Mouse (Mus musculus): ENCODE results near the gene Gm28230. TPM values are rescaled to one million over a fixed set of nuclear protein-coding genes. Genes with fewer than 3 reads are reported as not detected.
A peak's percentile ranks its signal among the peaks of the same experiment; 100 is the strongest.

Gene Gm28230
- polyA plus RNA-seq, 1 experiment from 2014 or later: 1.5 TPM

GRCm38 (mm10) chr2:74686301-74686987 lies 40.1 kb upstream of the Gm28230 start:
- no peak overlapping the region for H3K27ac ChIP-seq
- 6% methylated on average over 17 of the region's 17 CpGs for WGBS
- H3K4me3 ChIP-seq: no peak overlapping the region
- no peak overlapping the region for H3K9ac ChIP-seq
- H3K27me3 ChIP-seq: peaks cover 94% of the 10 kb centered on the region
- ATAC-seq (ENCODE audit: low FRiP score): no peak
- peaks cover 15% of the 10 kb centered on the region for H3K4me1 ChIP-seq (replicated peaks)
- no peaks in the 10 kb centered on the region for H3K36me3 ChIP-seq
- no peak overlapping the region for H3K4me2 ChIP-seq
- no peaks in the 10 kb centered on the region for H3K9me3 ChIP-seq

GRCm38 (mm10) chr2:74686988-74687697 lies 39.4 kb upstream of the Gm28230 start:
- no peak overlapping the region for H3K4me3 ChIP-seq
- no peak for ATAC-seq (ENCODE audit: low FRiP score)
- peaks cover 13% of the 10 kb centered on the region for H3K4me1 ChIP-seq (replicated peaks)
- H3K27ac ChIP-seq: no peak overlapping the region
- no peak overlapping the region for H3K9ac ChIP-seq
- H3K27me3 ChIP-seq: peaks cover 94% of the 10 kb centered on the region
- WGBS: 1% methylated on average over 27 of the region's 27 CpGs
- no peaks in the 10 kb centered on the region for H3K36me3 ChIP-seq
- no peak overlapping the region for H3K4me2 ChIP-seq
- no peaks in the 10 kb centered on the region for H3K9me3 ChIP-seq

GRCm38 (mm10) chr2:74687698-74688555 lies 38.6 kb upstream of the Gm28230 start:
- H3K4me2 ChIP-seq: no peak overlapping the region
- WGBS: under 1% methylated on average over 31 of the region's 31 CpGs
- H3K27me3 ChIP-seq: peaks cover 94% of the 10 kb centered on the region
- H3K27ac ChIP-seq: no peak overlapping the region
- H3K4me1 ChIP-seq (replicated peaks): peaks cover 6% of the 10 kb centered on the region; the same call in 1 of the 2 replicates
- no peaks in the 10 kb centered on the region for H3K36me3 ChIP-seq
- H3K9me3 ChIP-seq: no peaks in the 10 kb centered on the region
- no peak for ATAC-seq (ENCODE audit: low FRiP score)
- no peak overlapping the region for H3K4me3 ChIP-seq
- no peak overlapping the region for H3K9ac ChIP-seq

GRCm38 (mm10) chr2:74688795-74689573 lies 37.5 kb upstream of the Gm28230 start:
- H3K27me3 ChIP-seq: peaks cover 94% of the 10 kb centered on the region
- no peaks in the 10 kb centered on the region for H3K9me3 ChIP-seq
- no peak for ATAC-seq (ENCODE audit: low FRiP score)
- no peak overlapping the region for H3K4me3 ChIP-seq
- 4% methylated on average over 12 of the region's 12 CpGs for WGBS
- no peaks in the 10 kb centered on the region for H3K36me3 ChIP-seq
- no peak overlapping the region for H3K9ac ChIP-seq
- H3K4me1 ChIP-seq (replicated peaks): peaks cover 6% of the 10 kb centered on the region; the same call in 1 of the 2 replicates
- H3K27ac ChIP-seq: no peak overlapping the region
- H3K4me2 ChIP-seq: no peak overlapping the region

- ATAC-seq (ENCODE audit: low FRiP score): no peak
- WGBS: 1% methylated on average over 24 of the region's 24 CpGs
- no peaks in the 10 kb centered on the region for H3K9me3 ChIP-seq
- H3K36me3 ChIP-seq: no peaks in the 10 kb centered on the region
- H3K27ac ChIP-seq: no peak overlapping the region
- peaks cover 6% of the 10 kb centered on the region; the same call in 1 of the 2 replicates for H3K4me1 ChIP-seq (replicated peaks)
- no peak overlapping the region for H3K4me3 ChIP-seq
- H3K4me2 ChIP-seq: no peak overlapping the region
- H3K27me3 ChIP-seq: peaks cover 94% of the 10 kb centered on the region
- H3K9ac ChIP-seq: no peak overlapping the region
Measured at GRCm38 (mm10) chr2:74689574-74690337, 36.8 kb upstream of the Gm28230 start.

- no peak overlapping the region for H3K9ac ChIP-seq
- H3K4me2 ChIP-seq: no peak overlapping the region
- H3K4me3 ChIP-seq: no peak overlapping the region
Measured at GRCm38 (mm10) chr2:74690338-74690716, 36.2 kb upstream of the Gm28230 start.

GRCm38 (mm10) chr2:74691022-74691951 lies 35.2 kb upstream of the Gm28230 start, which contains the start of gene Hoxd10:
Gene Hoxd10, plus strand, starts transcription at chr2:74691924.
- ATAC-seq (ENCODE audit: low FRiP score): 0 out of 2 replicates have a peak, but pooled peaks have one; percentile 46
- no peak within 1 kb of the TSS for H3K4me2 ChIP-seq
- no peak within 1 kb of the TSS for H3K9ac ChIP-seq

More at GRCm38 (mm10) chr2:74690338-74690716, 36.2 kb upstream of the Gm28230 start:
- no peak for ATAC-seq (ENCODE audit: low FRiP score)
- peaks cover 94% of the 10 kb centered on the region for H3K27me3 ChIP-seq
- peaks cover 6% of the 10 kb centered on the region; the same call in 1 of the 2 replicates for H3K4me1 ChIP-seq (replicated peaks)
- H3K9me3 ChIP-seq: no peaks in the 10 kb centered on the region
- WGBS: 9% methylated on average over 8 of the region's 8 CpGs
- no peaks in the 10 kb centered on the region for H3K36me3 ChIP-seq
- H3K27ac ChIP-seq: no peak overlapping the region

GRCm38 (mm10) chr2:74691995-74692807 lies 34.3 kb upstream of the Gm28230 start:
- no peak for ATAC-seq (ENCODE audit: low FRiP score)
- Histone ChIP-seq H3K4me3 (no peak overlapping the region), H3K27ac (no peak overlapping the region)

More at GRCm38 (mm10) chr2:74691022-74691951, 35.2 kb upstream of the Gm28230 start, which contains the start of gene Hoxd10:
- no peak within 1 kb of the TSS for H3K4me3 ChIP-seq
- peaks cover 6% of the 10 kb centered on the region; the same call in 1 of the 2 replicates for H3K4me1 ChIP-seq (replicated peaks)
- under 1% methylated on average over 56 of the region's 56 CpGs for WGBS
- no peaks in the 10 kb centered on the region for H3K9me3 ChIP-seq
- H3K27ac ChIP-seq: no peak within 1 kb of the TSS
- H3K36me3 ChIP-seq: no peaks in the 10 kb centered on the region
- peaks cover 95% of the 10 kb centered on the region for H3K27me3 ChIP-seq

GRCm38 (mm10) chr2:74692808-74693431 lies 33.6 kb upstream of the Gm28230 start:
- ATAC-seq (ENCODE audit: low FRiP score): no peak
- no peaks in the 10 kb centered on the region for H3K36me3 ChIP-seq
- no peak overlapping the region for H3K4me2 ChIP-seq
- H3K9me3 ChIP-seq: no peaks in the 10 kb centered on the region
- no peak overlapping the region for H3K9ac ChIP-seq
- H3K27ac ChIP-seq: no peak overlapping the region
- peaks cover 11% of the 10 kb centered on the region for H3K4me1 ChIP-seq (replicated peaks)
- H3K27me3 ChIP-seq: peaks cover 95% of the 10 kb centered on the region
- 1% methylated on average over 20 of the region's 20 CpGs for WGBS
- H3K4me3 ChIP-seq: no peak overlapping the region

More at GRCm38 (mm10) chr2:74691995-74692807, 34.3 kb upstream of the Gm28230 start:
- 6% methylated on average over 35 of the region's 35 CpGs for WGBS
- H3K4me2 ChIP-seq: no peak overlapping the region
- H3K4me1 ChIP-seq (replicated peaks): peaks cover 6% of the 10 kb centered on the region; the same call in 1 of the 2 replicates
- H3K9ac ChIP-seq: no peak overlapping the region
- H3K27me3 ChIP-seq: peaks cover 95% of the 10 kb centered on the region
- no peaks in the 10 kb centered on the region for H3K9me3 ChIP-seq
- no peaks in the 10 kb centered on the region for H3K36me3 ChIP-seq

All from hindbrain, embryonic 13.5 days (tissue).